Mouse (Mus musculus): ENCODE results near the gene Nin.
A peak's percentile ranks its signal among the peaks of the same experiment; 100 is the strongest.

Gene Nin

DNA sequence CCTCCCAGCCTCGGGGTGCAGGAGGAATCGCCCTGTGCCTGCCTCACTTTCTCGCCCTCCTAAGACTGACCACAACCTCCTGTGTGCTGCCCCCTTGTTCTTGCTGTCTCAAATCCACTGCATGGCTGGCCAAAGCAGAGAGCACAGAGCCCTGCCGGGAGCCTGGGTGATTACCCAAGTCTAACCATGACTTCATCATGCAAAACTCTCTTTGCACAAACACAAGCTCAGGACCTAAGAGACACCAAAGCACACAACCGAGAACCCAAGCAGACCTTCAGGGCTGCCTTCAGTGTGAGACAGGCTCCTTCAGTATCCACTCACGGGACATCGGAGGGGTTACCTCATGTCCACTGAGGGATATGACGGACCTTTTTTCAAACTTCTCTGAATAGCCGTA lies 31.0 kb downstream of the Nin start:
- DNase-seq = no peak

DNA sequence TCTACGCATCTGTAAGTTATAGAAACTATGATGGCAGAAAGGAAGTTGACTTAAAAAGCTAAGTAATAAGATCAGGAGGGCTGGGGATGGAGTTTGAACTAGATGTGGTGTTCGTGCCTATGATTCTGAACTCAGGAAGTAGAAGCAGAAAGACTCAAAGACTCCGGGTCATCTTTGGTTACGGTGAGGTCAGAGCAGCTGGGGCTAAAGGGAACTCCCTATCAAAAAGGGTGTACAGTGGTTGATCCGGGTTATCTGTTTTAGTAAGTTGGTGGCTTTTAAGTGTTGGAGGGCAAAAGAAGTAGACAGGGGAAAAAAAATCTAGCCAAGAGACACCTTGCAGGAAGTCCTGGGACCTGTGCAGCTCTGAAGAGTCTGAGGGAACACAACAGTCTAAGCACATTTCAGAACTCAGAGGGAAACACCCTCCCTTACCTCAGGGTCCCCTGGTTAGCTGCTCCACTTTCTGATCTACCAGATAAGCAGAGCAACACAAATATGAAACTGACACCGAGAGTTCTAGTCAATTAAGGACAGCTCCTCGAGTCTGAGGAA lies 35.0 kb downstream of the Nin start:
- DNase-seq = no peak

DNA sequence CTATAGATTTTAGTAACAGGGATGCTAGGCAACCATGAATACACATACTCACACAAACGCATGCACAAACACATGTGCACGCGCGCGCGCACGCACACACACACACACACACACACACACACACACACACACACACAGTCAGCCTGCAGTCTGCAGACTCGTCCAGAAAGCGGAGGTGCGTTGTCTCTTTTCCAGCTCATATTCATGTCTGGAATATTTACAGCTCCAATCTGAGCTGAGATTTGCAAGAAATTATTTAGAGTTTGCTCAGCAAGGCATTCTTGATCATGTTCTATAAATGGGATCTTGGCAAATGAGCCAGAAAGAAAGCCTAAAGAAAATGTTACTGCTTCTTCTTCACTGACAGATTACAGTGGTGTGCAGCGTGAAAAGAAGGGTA lies 37.0 kb downstream of the Nin start:
- no peak for DNase-seq

DNA sequence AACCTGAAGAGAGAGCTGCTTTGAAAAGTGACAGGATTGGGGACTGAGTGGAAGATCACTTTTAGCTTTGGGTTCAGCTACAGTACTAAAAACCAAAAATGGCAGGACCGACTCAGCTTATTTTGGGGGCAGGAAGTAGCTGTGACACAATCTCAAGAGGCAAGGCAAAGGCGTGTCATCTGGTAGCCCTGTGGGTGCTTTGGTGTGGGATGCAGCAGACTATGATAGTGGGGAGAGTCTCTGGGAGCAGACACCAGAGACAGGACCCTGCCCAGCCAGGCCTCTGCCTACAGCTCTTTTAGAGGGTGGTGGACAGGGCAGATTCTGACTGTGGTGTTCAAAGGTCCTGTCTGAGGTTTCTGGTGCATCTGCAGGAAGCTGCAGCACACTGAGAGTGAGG lies 38.5 kb downstream of the Nin start:
- no peak for DNase-seq

DNA sequence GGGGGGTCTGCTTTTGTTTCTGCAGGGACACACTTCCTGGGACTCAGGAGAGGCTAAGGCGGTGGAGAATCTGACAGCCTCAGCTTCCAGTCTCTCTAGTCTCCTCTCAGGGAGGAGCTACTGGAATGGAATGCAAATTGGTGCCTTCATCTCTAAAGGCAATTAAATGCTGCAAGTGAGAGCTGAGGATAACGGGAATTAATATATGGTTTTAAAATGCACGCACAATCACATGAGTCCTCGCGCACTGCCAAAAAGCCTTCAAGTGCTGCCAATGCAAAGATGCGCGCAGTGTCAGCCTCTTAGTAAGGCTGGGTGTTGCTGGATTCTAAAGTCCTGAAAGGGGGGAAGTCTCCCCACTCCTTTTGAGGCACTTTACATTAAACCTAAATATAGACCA lies 42.6 kb downstream of the Nin start:
- DNase-seq = no peak

DNA sequence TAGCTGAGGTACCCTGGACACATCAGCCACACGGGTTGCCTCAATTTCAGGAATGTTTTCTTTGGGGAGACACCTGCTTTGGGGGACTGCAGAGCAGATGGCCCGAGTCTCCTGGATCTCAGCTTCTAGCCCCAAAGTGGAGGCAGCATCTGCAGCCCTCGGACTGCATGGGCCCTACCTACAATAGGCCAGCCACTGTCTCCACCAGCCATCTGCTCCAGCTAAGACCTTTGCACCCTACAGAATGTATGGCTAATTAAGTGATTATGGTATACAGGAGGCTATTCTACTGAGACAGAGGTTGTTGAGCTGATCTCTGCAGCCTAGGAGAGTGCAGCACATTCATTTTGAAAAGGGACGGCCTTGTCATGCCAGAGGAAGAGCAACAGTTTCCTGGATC lies 43.2 kb downstream of the Nin start:
- no peak for DNase-seq

DNA sequence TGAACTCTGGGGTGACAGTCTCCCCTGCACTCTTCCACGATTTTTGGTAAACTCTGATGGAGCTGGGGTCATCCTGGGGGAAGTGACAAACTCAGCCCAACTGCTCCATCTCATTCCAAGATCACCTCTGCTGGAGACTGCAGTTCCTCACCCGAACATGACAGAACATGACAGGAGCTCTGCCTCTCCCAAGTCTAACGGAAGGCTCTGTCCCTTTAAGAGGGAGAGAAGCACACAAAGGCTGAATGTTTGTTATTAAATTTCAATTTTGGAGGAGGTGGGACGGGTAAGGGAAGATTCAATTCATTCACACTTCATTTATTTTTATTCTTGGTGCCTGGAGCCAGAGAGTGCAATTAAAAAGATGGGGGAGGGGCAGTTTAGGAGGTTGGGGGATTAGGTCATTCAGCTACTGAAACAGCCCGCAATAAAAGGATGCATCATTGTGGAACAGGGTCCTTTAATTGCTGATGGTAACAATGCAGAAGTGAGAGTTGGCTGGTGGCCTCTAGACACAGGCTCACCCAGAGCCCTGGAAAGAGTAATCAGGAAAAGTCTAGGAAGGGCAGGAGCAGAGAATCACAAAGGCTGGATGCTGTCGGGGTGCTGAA lies 44.8 kb downstream of the Nin start:
- no peak for DNase-seq

DNA sequence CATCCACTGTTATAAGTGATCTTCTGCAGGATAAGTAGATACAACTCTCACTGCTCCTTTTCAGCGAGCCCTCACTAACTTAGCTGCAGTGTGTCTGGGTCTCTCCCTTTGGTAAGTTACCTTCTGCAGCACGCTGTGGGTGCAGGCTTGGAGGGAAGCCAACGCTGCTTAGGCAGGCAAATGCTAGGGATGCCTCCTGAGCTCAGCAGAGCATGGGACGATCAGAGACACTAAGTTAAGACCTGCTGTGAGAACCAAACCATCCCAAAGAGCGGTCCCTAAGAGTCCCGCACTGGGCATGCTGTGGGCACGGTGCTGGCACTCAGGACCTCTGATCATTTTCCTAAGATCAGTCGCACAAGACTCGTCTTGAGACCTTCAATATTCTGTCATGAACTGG lies 45.7 kb downstream of the Nin start:
- peak in 1 of 2 experiments; percentile 20 for DNase-seq

DNA sequence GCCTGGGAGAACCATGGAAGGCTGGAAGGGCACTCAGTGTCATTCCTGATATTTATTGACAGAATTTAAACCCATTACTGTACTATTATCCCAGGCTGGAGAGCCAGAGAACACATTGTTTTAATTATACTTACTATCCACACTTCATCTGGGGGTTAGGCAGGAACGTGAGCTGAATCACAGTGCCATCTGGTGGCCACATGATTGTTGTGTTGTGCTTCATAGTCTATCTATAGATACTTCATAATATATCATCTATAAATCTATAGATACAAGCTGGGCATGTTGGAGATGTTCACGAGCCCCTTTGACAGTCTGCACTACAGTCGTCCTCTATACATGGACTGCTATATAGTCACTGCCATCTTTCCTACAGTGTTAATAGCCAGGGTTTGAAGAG lies 51.4 kb downstream of the Nin start:
- peak; percentile 14 to 60 for DNase-seq

DNA sequence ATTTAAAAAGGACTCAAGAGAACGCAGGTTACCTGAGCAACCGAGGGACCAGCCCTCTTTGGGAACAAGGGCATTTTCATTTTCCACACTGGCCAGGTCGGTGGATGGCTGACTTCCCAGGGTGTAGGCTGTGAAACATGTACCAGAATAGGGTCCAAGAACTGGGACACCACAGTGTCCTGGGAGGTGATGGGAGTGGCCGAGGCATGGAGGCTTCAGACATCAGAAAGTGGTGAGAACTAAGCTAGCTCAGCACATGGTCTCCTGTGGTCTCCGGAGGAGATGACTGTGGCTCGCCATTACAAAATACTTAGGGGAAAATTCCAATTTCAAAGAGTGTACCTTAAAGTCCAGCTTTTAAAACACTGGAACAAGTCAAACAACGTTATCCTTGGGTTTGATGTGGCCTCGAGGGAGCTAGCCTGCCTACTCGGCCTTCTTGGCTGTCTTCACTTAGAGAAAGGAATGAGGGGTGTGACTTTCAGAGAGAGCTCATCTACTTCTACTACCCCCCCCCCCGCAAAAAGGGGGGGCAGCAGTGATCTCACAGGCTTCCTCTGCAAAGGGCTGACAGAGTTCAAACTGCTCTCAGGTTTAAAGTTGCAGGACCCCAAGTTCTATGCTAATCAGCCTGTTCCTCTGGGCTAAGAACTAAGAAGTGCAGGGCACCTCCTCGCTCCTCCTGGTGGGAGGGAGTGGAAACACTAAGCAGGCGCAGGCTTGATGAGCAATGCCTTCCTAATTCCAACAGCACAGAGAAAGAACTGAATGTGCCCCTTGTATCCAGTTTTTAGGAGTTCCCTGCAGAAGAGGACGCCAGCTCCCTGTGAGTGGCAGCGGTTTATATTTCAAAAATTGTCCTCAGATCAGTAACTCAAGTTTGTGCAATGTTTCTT lies 54.3 kb downstream of the Nin start:
- no peak for DNase-seq

DNA sequence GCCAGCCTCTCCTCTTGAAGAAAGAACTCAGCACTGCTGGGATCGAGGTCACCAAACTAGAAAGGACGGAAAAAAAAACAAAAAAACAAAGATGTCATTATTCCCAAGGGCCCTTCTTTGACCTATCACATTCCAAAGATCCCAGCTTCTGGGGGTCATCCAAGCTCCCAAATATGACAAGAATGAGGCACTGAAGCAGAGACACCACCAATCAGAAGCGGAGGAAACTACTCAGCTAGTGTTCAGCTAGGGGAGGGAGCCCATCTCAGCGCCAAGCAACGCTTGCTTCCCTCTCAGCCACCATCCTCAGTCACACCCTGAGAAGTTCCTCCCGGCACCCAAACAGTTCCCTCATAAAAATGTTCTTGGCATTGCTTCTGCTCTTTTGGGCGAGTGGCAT lies 62.8 kb downstream of the Nin start:
- peak; percentile 26 to 56 for DNase-seq

DNA sequence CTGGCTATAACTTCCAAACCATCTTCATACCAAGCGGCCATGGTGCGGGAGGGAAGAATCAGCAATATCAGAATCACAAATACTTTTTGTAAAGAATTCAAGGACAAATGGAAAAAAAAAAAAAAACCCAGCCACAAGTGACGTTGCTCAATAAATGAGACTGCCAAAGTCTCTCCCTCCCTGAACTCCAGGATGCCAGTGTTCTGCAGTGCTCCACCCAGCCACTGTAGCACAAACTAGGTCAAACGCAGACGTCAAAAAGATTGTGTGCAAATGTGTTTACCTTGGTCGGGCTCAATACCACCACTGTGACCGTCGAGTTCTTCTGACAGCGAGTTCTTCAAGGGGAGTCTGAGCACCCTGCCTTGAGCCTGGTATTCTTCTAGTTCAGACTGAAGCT lies 64.8 kb downstream of the Nin start:
- DNase-seq = no peak

DNA sequence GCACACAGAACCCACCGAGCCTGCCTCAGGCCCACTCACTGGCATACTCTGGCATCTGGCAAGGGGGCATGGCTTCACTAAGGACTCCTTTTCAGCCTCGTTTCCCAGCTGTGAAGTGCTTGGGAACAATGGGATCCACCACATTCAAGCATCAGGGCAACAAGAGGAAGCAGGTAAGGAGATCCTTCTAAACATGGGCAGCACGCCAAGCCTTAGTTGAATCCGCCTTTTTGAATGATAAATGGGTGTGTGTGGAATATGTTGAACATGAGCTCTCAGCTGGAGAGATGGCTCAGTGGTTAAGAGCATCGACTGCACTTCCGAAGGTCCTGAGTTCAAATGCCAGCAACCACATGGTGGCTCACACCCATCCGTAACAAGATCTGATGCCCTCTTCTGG lies 66.2 kb downstream of the Nin start:
- no peak for DNase-seq

DNA sequence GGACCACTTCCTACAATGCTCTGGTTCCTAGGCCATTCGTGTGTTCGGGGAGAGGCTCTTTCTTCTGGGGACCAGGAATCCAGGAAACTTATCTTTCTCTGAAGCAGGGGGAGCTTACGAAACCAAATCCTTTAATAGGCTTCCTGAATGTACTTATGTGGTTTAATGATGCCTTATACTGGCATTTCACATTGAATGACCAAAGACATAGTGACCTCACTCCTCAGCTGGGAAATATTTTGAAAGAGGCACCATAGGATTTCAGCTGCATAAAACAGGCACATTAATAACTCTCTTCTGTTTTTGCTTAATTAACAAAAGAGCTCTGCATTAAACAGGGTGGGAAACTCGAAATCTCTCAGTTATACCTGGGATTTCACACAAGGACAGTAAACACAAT lies 69.2 kb downstream of the Nin start:
- DNase-seq = no peak

DNA sequence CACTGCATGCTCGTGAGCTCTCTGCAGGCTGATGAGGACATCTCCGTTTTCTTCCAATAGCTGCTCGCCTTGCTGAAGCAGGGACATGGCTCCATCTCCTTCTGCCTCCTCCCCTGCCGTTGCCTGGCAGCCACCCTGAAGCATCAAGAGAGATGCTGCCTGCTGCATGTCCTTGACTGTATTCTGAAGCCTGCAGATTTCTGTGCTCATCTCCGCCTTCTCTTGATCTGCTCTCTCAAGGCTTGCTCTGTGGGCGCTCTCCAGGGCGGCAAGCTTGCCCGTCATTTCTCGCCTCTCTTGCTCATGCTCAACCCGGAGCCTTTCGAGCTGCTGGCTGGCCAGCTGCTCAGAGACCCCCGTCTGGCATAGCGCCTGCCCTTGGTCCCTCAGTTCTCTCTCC lies 70.1 kb downstream of the Nin start:
- DNase-seq = no peak

DNA sequence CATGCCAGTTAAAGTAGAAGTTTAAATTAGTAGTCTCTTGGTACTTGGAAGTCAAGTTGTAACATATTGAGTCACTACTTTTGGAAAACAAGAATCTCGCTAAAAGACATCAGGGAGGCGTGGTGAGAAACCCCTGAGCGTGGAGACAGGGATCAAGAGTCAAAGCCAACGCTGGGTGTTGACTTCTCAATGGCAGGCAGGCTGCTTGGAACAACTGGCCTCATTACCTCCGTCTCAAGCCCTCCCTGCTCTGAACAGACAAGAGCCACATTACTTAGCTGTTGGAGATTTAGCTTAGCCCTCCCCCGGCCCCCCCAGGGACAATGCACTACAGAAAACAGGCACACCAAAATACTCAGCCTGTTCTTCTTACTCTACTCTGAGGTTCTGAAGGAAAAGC lies 72.5 kb downstream of the Nin start:
- DNase-seq = no peak

DNA sequence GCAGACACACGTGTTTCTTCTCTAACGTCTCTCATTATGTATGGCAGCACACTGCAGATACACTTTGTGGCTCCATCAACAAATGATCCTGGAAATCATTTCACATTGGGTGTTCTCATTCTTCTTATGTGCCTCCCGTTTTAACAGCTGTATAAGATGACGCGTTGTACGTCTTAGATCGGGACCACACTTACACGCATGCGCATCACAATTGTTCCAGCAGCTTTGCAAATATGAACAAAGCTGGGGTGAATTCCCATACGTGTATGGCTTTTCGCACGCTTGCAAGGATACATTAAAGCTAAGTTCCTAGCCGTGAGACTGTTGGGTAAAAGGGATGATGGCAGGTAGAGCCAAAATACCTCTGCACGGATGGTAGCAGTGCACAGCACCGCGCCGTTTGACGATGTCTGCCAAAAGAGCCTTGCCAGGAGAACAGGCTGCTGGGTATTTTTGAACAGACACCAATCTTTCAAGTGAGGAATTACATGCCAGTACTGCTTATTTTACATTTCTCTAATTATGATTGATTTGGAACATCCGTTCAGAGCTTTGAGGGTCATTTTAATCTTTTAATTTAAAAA lies 76.7 kb downstream of the Nin start:
- no peak for DNase-seq

DNA sequence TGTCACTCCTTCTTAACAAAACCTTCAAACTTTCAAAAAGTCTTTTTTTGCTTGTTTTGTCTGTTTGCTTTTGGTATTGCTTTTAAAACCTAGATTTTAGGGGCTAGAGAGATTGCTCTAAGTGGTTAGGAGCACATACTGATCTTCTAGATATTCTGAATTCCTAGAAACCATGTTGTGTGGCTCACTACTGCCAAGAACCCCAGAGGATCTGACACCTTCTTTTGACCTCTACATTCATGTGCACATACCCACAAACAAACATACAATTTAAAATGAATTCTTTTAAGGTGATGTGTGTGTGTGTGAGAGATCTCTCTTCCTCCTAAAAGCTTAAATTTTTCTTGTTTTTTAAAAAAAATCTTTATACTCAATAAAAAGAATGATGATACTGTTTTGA lies 87.3 kb downstream of the Nin start:
- DNase-seq = no peak

DNA sequence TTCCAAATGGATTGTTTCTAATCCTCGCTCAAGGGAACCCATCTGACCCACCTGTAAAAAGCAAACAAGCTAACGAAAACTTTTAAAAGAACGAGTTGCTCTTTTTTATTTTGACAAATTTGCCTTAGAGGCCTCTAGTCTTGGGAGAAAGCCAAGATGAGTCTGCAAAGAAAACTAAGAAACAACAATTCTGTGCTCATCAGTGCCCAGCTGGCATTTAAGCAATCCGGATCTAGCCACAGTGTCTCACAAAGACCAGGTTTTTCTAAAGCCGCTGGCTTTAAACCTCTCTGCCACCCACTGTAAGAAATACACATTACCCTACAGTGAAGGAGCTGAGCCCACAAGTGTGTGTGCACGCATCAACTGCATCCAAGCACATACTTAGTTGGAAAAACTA lies 88.1 kb downstream of the Nin start:
- DNase-seq = no peak

DNA sequence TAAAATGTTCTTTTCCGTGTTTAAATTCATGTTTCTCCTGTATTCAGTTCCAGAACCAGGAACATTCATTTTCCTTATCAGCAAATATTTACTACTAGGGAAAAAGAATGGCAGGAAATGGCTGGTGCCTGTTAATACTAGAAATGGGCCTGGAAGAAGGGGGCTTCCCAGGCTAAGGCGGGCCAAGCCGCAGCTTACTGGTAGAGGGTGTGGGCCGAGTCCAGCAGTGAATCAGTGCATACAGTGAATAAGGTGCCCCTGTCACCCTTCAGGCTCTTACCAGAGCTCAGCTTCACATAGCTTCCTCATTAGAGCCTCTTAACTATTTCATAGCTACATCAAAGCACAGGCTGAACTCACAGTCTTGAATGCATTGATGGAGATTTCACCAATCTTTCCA lies 89.9 kb downstream of the Nin start:
- DNase-seq = no peak

DNA sequence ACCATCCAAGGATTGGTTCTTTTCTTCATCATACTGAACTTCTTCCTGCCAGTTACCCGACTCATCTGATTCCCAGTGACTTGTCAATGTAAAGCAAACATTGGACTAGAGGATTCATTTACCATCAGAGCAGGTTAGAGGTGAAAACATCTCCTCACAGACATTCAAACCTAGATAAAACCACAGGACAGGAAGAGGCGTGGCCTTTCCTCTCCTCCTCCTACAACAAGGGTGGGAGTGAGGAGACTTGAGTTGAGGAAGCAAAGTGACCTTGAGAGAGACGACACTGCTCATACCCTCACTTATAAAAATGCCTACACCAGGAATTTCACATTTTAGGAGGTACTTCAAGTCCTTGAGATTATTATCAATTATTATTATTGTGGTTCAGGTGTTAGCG lies 95.4 kb downstream of the Nin start:
- no peak for DNase-seq

DNA sequence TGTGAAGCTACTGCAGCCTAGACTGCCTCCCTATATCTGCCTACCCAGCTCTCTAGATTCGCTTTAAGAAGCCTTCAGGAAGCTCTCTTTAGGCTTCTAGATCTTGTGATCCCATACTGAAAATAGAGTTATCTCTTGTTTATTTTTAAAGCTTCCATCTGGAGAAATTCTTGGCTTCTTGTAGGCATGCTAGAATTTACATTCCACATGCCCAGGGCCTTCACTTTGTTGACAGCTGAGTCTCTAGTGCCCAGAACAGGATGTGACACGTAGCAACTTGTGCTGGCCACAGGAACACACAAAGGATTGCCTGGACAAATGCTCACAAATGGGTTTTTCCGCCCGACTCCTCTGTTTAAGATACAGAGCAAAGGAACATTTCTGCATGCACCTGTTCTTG lies 97.6 kb downstream of the Nin start:
- DNase-seq = no peak

DNA sequence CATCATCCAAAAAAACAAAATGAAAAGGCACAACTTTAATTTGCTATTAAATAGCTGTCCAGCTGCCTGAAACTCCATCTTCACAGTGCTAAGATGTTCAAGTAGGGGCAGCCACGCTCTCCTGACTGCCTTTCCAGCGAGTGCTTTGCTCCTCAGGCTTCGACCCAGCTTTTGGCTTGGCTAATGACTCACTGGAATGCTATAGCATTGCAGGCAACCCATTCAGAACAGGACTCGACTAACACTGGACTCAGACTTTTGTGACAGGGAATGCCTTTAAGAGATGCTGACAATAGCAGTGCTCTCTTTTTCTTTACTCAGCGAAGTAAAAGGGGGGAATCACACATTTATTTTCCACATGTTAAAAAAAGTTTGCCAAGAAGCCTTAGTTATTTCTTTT lies 101.8 kb downstream of the Nin start:
- no peak for DNase-seq

DNA sequence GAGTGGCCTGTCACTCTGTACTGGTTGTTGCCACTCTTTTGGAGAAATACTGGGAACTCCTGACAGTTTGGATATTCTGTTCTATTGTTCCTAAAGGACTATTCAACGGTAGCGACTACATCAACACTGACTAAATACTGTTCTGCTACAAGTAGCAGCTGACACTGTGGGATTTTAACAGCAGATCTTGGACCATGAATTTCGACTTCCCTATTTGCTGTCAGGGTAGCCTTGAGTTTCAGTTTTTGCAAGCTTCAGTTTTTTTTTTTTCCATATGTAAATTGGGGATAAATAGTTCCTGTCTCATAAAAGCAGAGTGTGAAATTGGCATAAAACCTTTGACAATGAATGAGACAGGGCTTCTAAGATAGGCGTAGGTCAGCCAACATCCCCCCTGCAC lies 103.2 kb downstream of the Nin start:
- no peak for DNase-seq
